Mouse (Mus musculus) brain, embryonic 14.5 days (tissue): Measurements from ENCODE around the gene Bsx.

Experiments used
- CTCF ChIP-seq: fragments of 200-500 bp; IDR thresholded peaks from 2 replicates; pipeline ENCODE4 v1.5.1; 2012; ENCODE audit warnings: inconsistent platforms, mild to moderate bottlenecking, moderate library complexity, borderline replicate concordance; ENCODE audit not compliant: insufficient read depth, insufficient read length; ENCODE audit errors: extremely low read depth
- POLR2A ChIP-seq: fragments of 200-500 bp; IDR thresholded peaks from 2 replicates; pipeline ENCODE4 v1.6.1; 2012; ENCODE audit warnings: mild to moderate bottlenecking, inconsistent platforms, borderline replicate concordance; ENCODE audit not compliant: poor library complexity, insufficient read depth, insufficient read length, severe bottlenecking; ENCODE audit errors: extremely low read depth

DNA sequence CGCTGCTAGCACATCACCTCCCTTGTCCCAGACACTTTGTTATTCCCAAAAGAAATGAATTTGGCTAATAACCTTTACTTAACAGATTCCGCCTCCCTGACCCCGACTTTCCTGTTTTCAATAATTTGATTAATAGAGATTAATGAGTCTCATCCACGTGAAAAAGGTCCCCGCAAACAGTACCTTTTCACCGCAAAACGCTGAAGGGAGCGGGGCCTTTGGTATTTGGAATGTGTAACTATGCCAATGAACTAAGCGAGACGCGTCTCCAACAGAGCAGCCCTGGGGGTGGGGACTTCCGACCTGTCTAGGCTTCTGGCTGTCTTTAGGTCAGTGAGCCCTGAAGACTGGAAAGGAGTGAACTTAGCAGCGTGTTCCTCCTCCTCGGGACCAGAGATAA lies 5.1 kb downstream of the Bsx start:
- TF ChIP-seq CTCF (no peak), POLR2A (no peak)
